Mouse (Mus musculus): Measurements from ENCODE around the gene Sirt7.
"Not testable (repeated sequence)": the region's sequence is repeated elsewhere in the genome, so short reads cannot be mapped to it uniquely, and the experiment has no call there.

DNA sequence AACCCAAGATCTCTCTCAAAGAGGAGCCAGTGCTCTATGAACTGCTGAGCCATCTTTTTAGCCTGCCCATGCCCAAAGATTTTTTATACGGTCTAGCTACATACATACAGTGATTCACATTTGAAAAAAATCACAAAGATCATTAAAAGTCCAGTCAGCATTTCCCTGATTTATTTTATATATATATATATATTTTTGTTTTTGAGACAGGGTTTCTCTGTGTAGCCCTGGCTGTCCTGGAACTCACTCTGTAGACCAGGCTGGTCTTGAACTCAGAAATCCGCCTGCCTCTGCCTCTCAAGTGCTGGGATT is 42.1 kb downstream of the Sirt7 start:
- not testable (repeated sequence) for TF ChIP-seq CTCF (conservative IDR thresholded peaks at IDR 0.05; ENCODE audit: low read length); POU5F1 (IDR thresholded peaks at IDR 0.05; ENCODE audit: borderline replicate concordance, low read length)
